Mouse (Mus musculus) lung, postnatal 36 days (tissue): ENCODE results near the gene Crebl2.

Experiments used
- DNase-seq: peaks from one replicate; pipeline ENCODE4 v3.0.0; 2022; ENCODE audit warnings: mixed read lengths

Crebl2 gene

GRCm38 (mm10) chr6:134876795-134877194 lies 46.8 kb downstream of the Crebl2 start:
- DNase-seq, result peak; percentile 32

GRCm38 (mm10) chr6:134877276-134877675 lies 47.3 kb downstream of the Crebl2 start:
- DNase-seq, result no peak

- DNase-seq, result no peak
Observed at GRCm38 (mm10) chr6:134877892-134878291, 47.9 kb downstream of the Crebl2 start.

- DNase-seq, result no peak
Observed at GRCm38 (mm10) chr6:134879556-134879955, 49.6 kb downstream of the Crebl2 start.

- DNase-seq, result no peak
Observed at GRCm38 (mm10) chr6:134880046-134880445, 50.1 kb downstream of the Crebl2 start.

GRCm38 (mm10) chr6:134883661-134884060 lies 53.7 kb downstream of the Crebl2 start:
- DNase-seq, result no peak

- no peak for DNase-seq
Observed at GRCm38 (mm10) chr6:134885515-134885914, 55.6 kb downstream of the Crebl2 start.

- no peak for DNase-seq
Observed at GRCm38 (mm10) chr6:134886475-134886874, 56.5 kb downstream of the Crebl2 start.

- DNase-seq, result no peak
Observed at GRCm38 (mm10) chr6:134887008-134887407, 57.1 kb downstream of the Crebl2 start.

GRCm38 (mm10) chr6:134887711-134888449 lies 57.9 kb downstream of the Crebl2 start:
- DNase-seq, result no peak

- no peak for DNase-seq
Observed at GRCm38 (mm10) chr6:134888563-134889017, 58.6 kb downstream of the Crebl2 start.

GRCm38 (mm10) chr6:134889763-134890162 lies 59.8 kb downstream of the Crebl2 start:
- DNase-seq, result no peak

GRCm38 (mm10) chr6:134890436-134890835 lies 60.5 kb downstream of the Crebl2 start:
- no peak for DNase-seq

- DNase-seq, result no peak
Observed at GRCm38 (mm10) chr6:134896570-134897436, 66.8 kb downstream of the Crebl2 start.

- DNase-seq, result peak; percentile 96
Observed at GRCm38 (mm10) chr6:134897443-134898094, 67.6 kb downstream of the Crebl2 start.

GRCm38 (mm10) chr6:134898095-134898965 lies 68.4 kb downstream of the Crebl2 start, which contains the start of gene Gpr19:
Gpr19 (minus strand) TSS chr6:134898578.
- peak; percentile 93 for DNase-seq

GRCm38 (mm10) chr6:134903368-134903767 lies 73.4 kb downstream of the Crebl2 start:
- no peak for DNase-seq

GRCm38 (mm10) chr6:134903891-134904884 lies 74.2 kb downstream of the Crebl2 start:
- DNase-seq, result no peak

GRCm38 (mm10) chr6:134905811-134906210 lies 75.9 kb downstream of the Crebl2 start:
- DNase-seq, result no peak
